Mouse (Mus musculus): ENCODE measurements around the gene Rcsd1.
"Not testable (repeated sequence)": the region's sequence is repeated elsewhere in the genome, so short reads cannot be mapped to it uniquely, and the experiment has no call there.

Rcsd1 gene

DNA sequence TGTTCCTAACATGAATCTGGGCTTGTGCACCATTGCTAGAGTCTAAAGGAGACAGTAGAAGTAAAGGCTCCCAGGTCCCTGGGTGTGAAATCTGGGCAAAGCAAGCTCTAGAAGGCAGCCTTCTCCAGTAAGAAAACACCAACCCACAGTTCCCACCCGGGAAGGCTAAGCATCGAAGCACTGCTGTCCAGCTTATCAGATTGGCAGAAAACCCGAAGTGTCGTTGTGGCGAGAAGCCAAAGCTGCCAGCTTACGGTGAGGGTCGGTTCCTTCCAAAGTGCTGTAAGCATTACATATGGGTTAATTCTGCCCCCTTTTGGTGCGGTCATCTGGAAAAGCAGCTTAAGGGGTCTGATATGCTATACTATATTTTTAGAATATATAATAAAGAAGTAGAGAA, 22.6 kb downstream of the Rcsd1 start:
- peak in 1 of 2 experiments; percentile 43 for DNase-seq

GRCm38 (mm10) chr1:165686349-165686748, 23.2 kb downstream of the Rcsd1 start:
- no peak for DNase-seq

- DNase-seq: peak; percentile 66 to 88
These were observed 25.0 kb downstream of the Rcsd1 start for GRCm38 (mm10) chr1:165684261-165685203.

GRCm38 (mm10) chr1:165682056-165682853, 27.3 kb downstream of the Rcsd1 start:
- peak; percentile 40 to 53 for DNase-seq

- DNase-seq: peak in 1 of 2 experiments; percentile 27
These were observed 28.3 kb downstream of the Rcsd1 start for GRCm38 (mm10) chr1:165681045-165681794.

DNA sequence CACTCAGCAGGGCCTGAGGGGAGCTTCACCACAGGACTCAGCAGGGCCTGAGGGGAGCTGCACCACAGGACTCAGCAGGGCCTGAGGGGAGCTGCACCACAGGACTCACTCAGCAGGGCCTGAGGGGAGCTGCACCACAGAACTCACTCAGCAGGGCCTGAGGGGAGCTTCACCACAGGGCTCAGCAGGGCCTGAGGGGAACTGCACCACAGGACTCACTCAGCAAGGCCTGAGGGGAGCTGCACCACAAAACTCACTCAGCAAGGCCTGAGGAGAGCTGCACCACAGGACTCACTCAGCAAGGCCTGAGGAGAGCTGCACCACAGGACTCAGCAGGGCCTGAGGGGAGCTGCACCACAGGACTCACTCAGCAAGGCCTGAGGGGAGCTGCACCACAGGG, 29.5 kb downstream of the Rcsd1 start:
- not testable (repeated sequence) for DNase-seq

GRCm38 (mm10) chr1:165679618-165679997, 29.9 kb downstream of the Rcsd1 start:
- DNase-seq: peak; percentile 55 to 63

DNA sequence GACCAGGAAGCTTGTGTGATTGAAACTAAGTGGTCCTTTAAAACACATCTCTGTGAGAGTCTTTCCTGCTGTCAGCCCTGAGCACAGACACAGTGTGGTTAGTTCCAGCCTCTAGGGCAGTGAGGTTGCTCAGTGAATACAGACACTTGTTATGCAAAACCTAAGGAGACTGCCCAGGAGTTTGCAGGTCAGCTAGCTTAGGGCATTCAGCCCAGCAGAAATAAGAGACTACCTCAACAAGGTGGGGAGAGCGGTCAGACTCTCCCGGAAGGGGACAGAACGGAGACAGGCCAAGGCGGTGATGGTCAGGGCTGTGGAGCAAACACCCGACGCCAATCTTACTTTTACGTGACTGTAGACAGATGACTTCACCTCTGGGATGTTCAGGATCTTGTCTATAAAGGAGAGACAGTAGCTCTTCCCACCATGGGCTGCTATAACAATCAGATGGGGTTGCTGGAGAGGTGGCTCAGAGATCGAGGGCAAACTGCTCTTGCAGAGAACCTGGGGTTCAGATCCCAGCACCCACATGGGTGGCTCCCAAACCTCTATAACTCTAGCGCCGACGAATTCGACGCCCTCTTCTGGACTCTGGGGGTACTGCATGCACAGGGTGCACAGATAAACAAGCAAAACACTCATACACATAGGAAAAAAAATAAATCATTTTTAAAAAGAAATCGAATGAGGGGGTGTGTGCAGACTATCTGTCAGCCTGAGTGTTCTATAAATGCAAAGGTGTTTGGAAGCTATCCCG, 30.5 kb downstream of the Rcsd1 start:
- no peak for DNase-seq

GRCm38 (mm10) chr1:165677558-165677957, 32.0 kb downstream of the Rcsd1 start:
- no peak for DNase-seq

DNA sequence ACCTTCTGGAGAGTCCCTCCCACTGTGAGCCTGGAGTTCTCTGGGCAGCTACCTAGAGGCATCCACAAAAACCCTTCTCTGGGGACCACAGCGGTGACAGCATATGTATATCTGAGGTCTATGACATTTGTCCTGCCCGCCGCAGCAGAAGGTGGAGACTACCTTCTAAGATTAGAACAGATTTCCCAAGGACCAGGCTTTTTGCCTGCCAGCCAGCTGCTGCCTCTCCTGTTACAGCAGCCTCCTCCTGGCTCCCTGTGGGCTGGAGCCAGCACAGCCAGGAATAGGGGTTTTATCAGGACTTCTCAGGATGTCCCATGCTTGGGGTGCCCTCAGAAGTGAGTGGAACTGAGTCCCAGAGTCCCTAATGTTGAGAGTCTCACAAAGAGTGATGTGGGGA, 32.6 kb downstream of the Rcsd1 start:
- DNase-seq: no peak

- no peak for DNase-seq
These were observed 34.4 kb downstream of the Rcsd1 start for GRCm38 (mm10) chr1:165675167-165675566.

- DNase-seq: peak in 1 of 2 experiments; percentile 39
These were observed 37.2 kb downstream of the Rcsd1 start for GRCm38 (mm10) chr1:165672355-165672754.

GRCm38 (mm10) chr1:165670056-165670455, 39.5 kb downstream of the Rcsd1 start:
- DNase-seq: no peak

GRCm38 (mm10) chr1:165668904-165669303, 40.7 kb downstream of the Rcsd1 start:
- no peak for DNase-seq

- DNase-seq: peak in 1 of 2 experiments; percentile 23
These were observed 42.2 kb downstream of the Rcsd1 start for GRCm38 (mm10) chr1:165667380-165667779.

DNA sequence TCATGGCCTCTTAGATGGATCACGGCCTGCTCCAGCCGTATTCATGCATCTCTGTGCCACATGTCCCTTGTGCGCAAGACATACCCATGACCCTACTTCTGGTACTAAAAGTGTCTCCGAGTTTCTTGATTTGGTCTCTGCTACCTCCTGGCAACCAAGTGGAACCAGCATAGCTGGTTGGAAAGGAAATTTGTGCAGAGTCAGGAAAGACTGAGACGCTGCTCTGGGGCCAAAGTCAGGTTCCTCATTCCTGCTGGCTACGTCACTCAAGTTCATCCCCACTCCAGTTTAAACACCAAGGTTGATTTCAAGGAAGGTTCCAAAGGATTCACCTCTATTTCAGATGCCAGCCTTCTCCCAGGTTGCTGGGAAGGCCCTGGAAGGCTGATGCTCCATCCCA, 42.6 kb downstream of the Rcsd1 start:
- DNase-seq: no peak

- peak in 1 of 2 experiments; percentile 62 for DNase-seq
These were observed 43.8 kb downstream of the Rcsd1 start for GRCm38 (mm10) chr1:165665758-165666157.

DNA sequence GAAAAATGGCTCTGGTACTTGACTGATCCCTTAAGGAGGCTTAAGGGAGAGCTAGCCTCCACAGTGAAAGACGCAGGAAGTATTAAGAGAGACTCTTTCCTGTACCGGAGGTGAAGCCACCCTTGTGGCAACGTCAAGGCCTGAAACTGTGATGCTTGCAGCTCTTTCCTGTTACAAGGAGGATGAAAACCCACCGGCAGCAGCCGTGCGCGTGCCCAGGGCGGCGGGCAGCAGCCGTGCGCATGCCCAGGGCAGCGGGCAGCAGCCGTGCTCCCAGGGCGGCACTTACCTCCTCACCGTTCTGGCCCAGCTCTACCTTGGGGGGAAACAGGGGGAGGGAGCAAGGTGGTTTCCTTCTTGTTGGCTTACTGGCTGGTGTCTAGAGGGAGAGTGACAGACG, 46.3 kb downstream of the Rcsd1 start:
- peak in 1 of 2 experiments; percentile 28 for DNase-seq

GRCm38 (mm10) chr1:165662426-165663192, 46.9 kb downstream of the Rcsd1 start:
- no peak for DNase-seq

GRCm38 (mm10) chr1:165661725-165662124, 47.8 kb downstream of the Rcsd1 start:
- no peak for DNase-seq

- no peak for DNase-seq
These were observed 48.4 kb downstream of the Rcsd1 start for GRCm38 (mm10) chr1:165661191-165661590.

Measured in kidney, postnatal 36 days (tissue).